Mouse (Mus musculus) heart, embryonic 16.5 days (tissue): ENCODE measurements around the gene Arid5a. TPM values are rescaled to one million over a fixed set of nuclear protein-coding genes. Genes with fewer than 3 reads are reported as not detected.

ENCODE experiments used
- ATAC-seq: fragments of 200-750 bp; cut with Nextera tagmentation; replicated peaks from 2 replicates; pipeline ENCODE4 v1.8.0; 2017; ENCODE audit warnings: moderate number of reproducible peaks; ENCODE audit not compliant: insufficient read depth, low FRiP score; ENCODE audit errors: extremely low read depth
- H3K27ac ChIP-seq: fragments of 300-500 bp; sonication (generic); 2 replicates; pipeline ENCODE4 v1.5.1; 2014; ENCODE audit warnings: mild to moderate bottlenecking, low read length, control low read depth, moderate library complexity
- H3K27me3 ChIP-seq: fragments of 300-500 bp; sonication (generic); 2 replicates; pipeline ENCODE4 v1.6.1; 2014; ENCODE audit warnings: low read length, mixed read lengths; ENCODE audit not compliant: control insufficient read depth, insufficient read depth
- H3K36me3 ChIP-seq: fragments of 300-500 bp; sonication (generic); 2 replicates; pipeline ENCODE4 v1.6.1; 2014; ENCODE audit not compliant: control insufficient read depth, insufficient read depth
- H3K4me1 ChIP-seq: fragments of 300-500 bp; sonication (generic); 2 replicates; pipeline ENCODE4 v1.6.1; 2014; ENCODE audit warnings: low read length, mixed read lengths; ENCODE audit not compliant: control insufficient read depth, insufficient read depth
- H3K4me2 ChIP-seq: fragments of 300-500 bp; sonication (generic); 2 replicates; pipeline ENCODE4 v1.6.1; 2014; ENCODE audit warnings: low read depth, mild to moderate bottlenecking, control low read depth, low read length
- H3K4me3 ChIP-seq: fragments of 300-500 bp; sonication (generic); 2 replicates; pipeline ENCODE4 v1.5.1; 2014; ENCODE audit warnings: mild to moderate bottlenecking, control low read depth, low read length
- H3K9ac ChIP-seq: fragments of 300-500 bp; sonication (generic); 2 replicates; pipeline ENCODE4 v1.6.1; 2014; ENCODE audit warnings: low read length, control low read depth
- H3K9me3 ChIP-seq: fragments of 300-500 bp; sonication (generic); replicated peaks from 2 replicates; pipeline ENCODE4 v1.6.1; 2016; ENCODE audit warnings: low read length; ENCODE audit not compliant: control insufficient read depth
- WGBS: fragments of 180-500 bp; shearing (Covaris S2); extraction: QIAGEN DNeasy Blood & Tissue Kit; methylation state at CpG from one replicate; pipeline ENCODE4 v1.1.7; 2014; 5-methylcytosine and 5-hydroxymethylcytosine counted together
- microRNA-seq: library from miRNA; unstranded; fragments of <30 nt; microRNA quantifications from one replicate; pipeline ENCODE4, GENCODE M21; 2017
- polyA plus RNA-seq: library from polyadenylated mRNA; unstranded; fragments of >200 nt; fragmentation: Nextera tagmentation; extraction: Ambion mirVana; gene quantifications from 2 replicates; pipeline ENCODE4 v1.2.1, GENCODE M21; 2015

Gene Arid5a
- polyA plus RNA-seq, 1 experiment from 2014 or later: 17.1 TPM

DNA sequence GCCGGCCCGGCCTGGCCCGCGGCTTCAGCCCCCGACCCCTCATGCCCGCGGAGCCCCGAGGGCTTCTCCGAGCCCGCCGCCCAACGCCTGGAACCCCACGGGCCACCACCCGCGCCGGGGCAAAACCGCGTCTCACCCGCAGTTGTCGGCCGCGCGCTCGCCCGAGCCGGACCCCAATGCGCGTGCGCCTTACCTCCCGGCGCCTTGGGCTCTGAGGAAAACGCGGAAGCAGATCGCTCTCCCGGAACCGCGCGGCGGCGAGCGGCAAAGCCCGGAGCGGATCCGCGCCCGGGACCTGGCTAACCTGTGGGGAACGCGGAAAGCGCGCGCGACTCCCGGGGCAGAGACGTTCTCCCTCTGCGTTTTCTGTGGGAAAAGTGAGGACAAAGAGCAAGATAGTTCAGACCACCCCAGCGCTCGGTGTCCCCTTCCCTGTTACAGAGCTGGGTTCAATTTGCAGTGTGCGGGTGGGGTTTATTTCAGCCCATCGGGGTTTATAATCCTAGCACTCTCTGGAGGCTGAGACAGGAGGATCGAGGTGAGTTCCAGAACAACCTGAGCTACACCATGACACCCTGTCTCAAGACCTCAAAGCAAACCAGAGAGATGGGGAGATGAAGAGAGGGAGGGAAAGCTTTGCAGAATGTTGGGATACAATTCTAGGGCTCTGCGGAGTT, 61.6 kb downstream of the Arid5a start, which contains the start of gene Kansl3:
TSS of gene Kansl3 (minus strand) at position 213 of the 677 bp plus-strand sequence.
- Histone ChIP-seq H3K9ac (peak within 1 kb of the TSS; percentile 98), H3K36me3 (peaks cover 7% of the 10 kb centered on the region), H3K4me2 (peak within 1 kb of the TSS; percentile 91), H3K4me1 (peaks cover 14% of the 10 kb centered on the region), H3K27me3 (no peaks in the 10 kb centered on the region), H3K9me3 (no peaks in the 10 kb centered on the region), H3K27ac (peak within 1 kb of the TSS; percentile 85), H3K4me3 (peak within 1 kb of the TSS; percentile 97)
- 3% methylated on average over 61 of the region's 61 CpGs for WGBS
- peak; percentile 82 for ATAC-seq

DNA sequence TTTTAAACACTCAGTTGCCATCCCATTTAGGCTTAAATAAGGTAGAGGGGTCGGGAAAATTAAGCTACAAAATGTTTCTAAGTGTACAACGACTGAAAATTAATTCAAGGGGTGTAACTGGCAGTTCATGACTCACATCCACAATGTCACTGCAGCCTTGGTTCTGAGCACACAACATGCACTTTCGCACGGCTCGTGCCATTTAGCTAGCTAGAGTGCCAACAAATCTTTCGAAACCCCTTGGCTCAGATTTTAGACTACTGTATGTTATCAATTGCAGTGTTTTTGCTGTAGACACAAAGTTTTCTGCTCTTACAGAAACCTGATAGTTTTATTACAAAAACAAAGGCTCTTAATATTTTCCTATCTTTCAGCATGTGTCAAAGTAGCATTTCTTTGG, 63.4 kb downstream of the Arid5a start:
- Histone ChIP-seq H3K9me3 (no peaks in the 10 kb centered on the region), H3K9ac (no peak overlapping the region), H3K4me1 (peaks cover 14% of the 10 kb centered on the region), H3K4me3 (no peak overlapping the region), H3K27ac (no peak overlapping the region), H3K4me2 (no peak overlapping the region), H3K27me3 (no peaks in the 10 kb centered on the region), H3K36me3 (no peaks in the 10 kb centered on the region)
- WGBS: 76% methylated on average over 6 of the region's 6 CpGs
- no peak for ATAC-seq

DNA sequence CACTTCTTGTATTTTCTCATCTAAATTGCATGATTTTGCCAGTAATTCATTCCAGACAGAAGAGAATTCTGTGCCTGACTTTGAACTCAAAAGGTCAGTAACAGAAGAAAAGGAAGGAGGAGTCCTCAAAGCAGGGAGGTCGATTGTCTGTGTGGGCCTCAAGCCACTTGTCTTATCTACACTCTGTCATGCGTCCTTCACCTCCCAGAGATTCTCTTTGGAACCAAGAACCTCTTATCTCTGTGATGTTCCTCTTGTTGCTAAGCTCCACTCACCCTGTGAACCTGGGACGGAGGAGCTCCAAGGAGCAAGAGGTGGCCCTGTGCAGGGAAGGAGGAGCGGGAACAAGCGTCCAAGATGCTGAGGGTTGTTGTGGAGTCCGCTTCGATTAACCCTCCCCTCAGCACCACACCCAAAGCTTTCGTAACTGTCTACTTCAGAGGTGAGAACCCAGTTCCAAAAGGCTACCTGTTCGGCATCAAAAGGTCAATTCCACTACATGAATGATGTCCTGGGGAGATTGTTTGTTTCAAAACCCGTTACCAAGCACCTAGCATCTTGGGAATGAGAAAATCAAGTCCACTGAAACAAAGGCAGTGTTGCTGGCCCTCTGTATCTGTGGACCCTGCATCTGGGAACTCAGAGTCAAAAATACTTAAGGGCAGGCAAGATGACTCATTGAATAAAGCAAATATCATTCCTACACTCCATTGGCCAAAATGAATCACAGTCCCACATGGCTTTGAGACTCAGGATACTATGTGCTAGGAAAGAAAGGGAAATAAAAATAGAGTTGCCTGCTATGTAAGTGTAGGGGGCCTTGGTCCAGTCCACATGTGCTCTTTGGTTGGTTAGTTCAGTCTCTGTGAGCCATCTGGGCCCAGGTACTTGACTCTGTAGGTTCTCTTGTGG, 64.7 kb downstream of the Arid5a start, which contains the start of gene Fer1l5:
TSS of gene Fer1l5 (plus strand) at position 358 of the 912 bp plus-strand sequence.
- no peak within 1 kb of the TSS for H3K27ac ChIP-seq
- H3K9ac ChIP-seq: no peak within 1 kb of the TSS
- peaks cover 10% of the 10 kb centered on the region for H3K4me1 ChIP-seq
- no peak within 1 kb of the TSS for H3K4me3 ChIP-seq
- no peak within 1 kb of the TSS for H3K4me2 ChIP-seq
- H3K36me3 ChIP-seq: no peaks in the 10 kb centered on the region
- 66% methylated on average over 10 of the region's 10 CpGs for WGBS
- H3K9me3 ChIP-seq: no peaks in the 10 kb centered on the region
- H3K27me3 ChIP-seq: no peaks in the 10 kb centered on the region
- no peak for ATAC-seq

Small RNA genes lying within 50 kb of the gene (microRNA-seq; reads per million reads assigned to microRNA genes)
- gene Mir6898: 0.59 reads per million

Other genes with a start within 250 kb of the Arid5a start
- 3.2 and 3.8 TPM in 2 replicates for gene Hs6st1, start 239.3 kb upstream of the Arid5a start, polyA plus RNA-seq
- 35.9 TPM in 2 replicates for gene Uggt1, start 63.0 kb upstream of the Arid5a start, polyA plus RNA-seq
- 4.7 and 5.3 TPM in 2 replicates for gene Neurl3, start 33.1 kb upstream of the Arid5a start, polyA plus RNA-seq
- 43.6 and 46.2 TPM in 2 replicates for gene Kansl3, start 61.4 kb downstream of the Arid5a start, polyA plus RNA-seq
- gene Fer1l5, start 64.6 kb downstream of the Arid5a start, polyA plus RNA-seq: 1.0 and 1.2 TPM in 2 replicates
- gene Lman2l, start 137.5 kb downstream of the Arid5a start, polyA plus RNA-seq: 47.3 and 50.1 TPM in 2 replicates
- gene Cnnm4, start 163.9 kb downstream of the Arid5a start, polyA plus RNA-seq: 6.6 and 6.9 TPM in 2 replicates
- 1.8 and 2.4 TPM in 2 replicates for gene Cnnm3, start 204.1 kb downstream of the Arid5a start, polyA plus RNA-seq
- gene Ankrd23, start 229.2 kb downstream of the Arid5a start, polyA plus RNA-seq: 30.2 and 32.7 TPM in 2 replicates
- not detected in 2 replicates for gene Gm42417, start 231.7 kb downstream of the Arid5a start, polyA plus RNA-seq
- gene Ankrd39, start 239.7 kb downstream of the Arid5a start, polyA plus RNA-seq: 31.1 and 32.5 TPM in 2 replicates